Mouse (Mus musculus): ENCODE data around the gene Khnyn. TPM values are rescaled to one million over a fixed set of nuclear protein-coding genes. Genes with fewer than 3 reads are reported as not detected.

Gene Khnyn
- total RNA-seq, 2 experiments from 2014 or later: 29.7 to 29.9 TPM

- no peak for DNase-seq (ENCODE audit: low spot score in 2 of 2)
These were observed 28.7 kb downstream of the Khnyn start for GRCm38 (mm10) chr14:55913406-55913805.

- DNase-seq (ENCODE audit: low spot score in 2 of 2): peak in 1 of 2 experiments; percentile 43
These were observed 33.7 kb downstream of the Khnyn start for GRCm38 (mm10) chr14:55918240-55919082.

- DNase-seq (ENCODE audit: low spot score in 2 of 2): no peak
These were observed 37.9 kb downstream of the Khnyn start for GRCm38 (mm10) chr14:55922475-55923232.

GRCm38 (mm10) chr14:55926847-55927246 lies 42.1 kb downstream of the Khnyn start:
- DNase-seq (ENCODE audit: low spot score in 2 of 2): no peak

GRCm38 (mm10) chr14:55929263-55929997 lies 44.7 kb downstream of the Khnyn start:
- DNase-seq (ENCODE audit: low spot score in 2 of 2): no peak

GRCm38 (mm10) chr14:55933586-55933985 lies 48.8 kb downstream of the Khnyn start:
- no peak for DNase-seq (ENCODE audit: low spot score in 2 of 2)

GRCm38 (mm10) chr14:55940070-55940800 lies 55.5 kb downstream of the Khnyn start:
- no peak for DNase-seq (ENCODE audit: low spot score in 2 of 2)

- DNase-seq (ENCODE audit: low spot score in 2 of 2): no peak
These were observed 58.9 kb downstream of the Khnyn start for GRCm38 (mm10) chr14:55943601-55944000.

- DNase-seq (ENCODE audit: low spot score in 2 of 2): no peak
These were observed 59.8 kb downstream of the Khnyn start, which contains the start of gene Cma1 for GRCm38 (mm10) chr14:55944575-55944974. Gene Cma1, minus strand, starts transcription at chr14:55944675.

GRCm38 (mm10) chr14:55946269-55946969 lies 61.7 kb downstream of the Khnyn start:
- no peak for DNase-seq (ENCODE audit: low spot score in 2 of 2)

Other genes with a start within 250 kb of the Khnyn start
- gene Ipo4, start 249.0 kb upstream of the Khnyn start, total RNA-seq (2021): 100 to 1,000 TPM in 1 of 2 experiments, 10 to 100 TPM in 1; 96.8 to 108 TPM
- 1 to 10 TPM; 3.8 to 4.5 TPM for gene Gm49378, start 247.1 kb upstream of the Khnyn start, total RNA-seq (2021)
- gene Tm9sf1, start 241.1 kb upstream of the Khnyn start, total RNA-seq (2021): 100 to 1,000 TPM in 1 of 2 experiments, 10 to 100 TPM in 1; 98.6 to 102 TPM
- gene Tssk4, start 234.8 kb upstream of the Khnyn start, total RNA-seq (2021): 1 to 10 TPM; 1.7 to 2.8 TPM
- 10 to 100 TPM; 57.4 to 63.3 TPM for gene Mdp1, start 224.4 kb upstream of the Khnyn start, total RNA-seq (2021)
- gene Gmpr2, start 213.0 kb upstream of the Khnyn start, total RNA-seq (2021): 10 to 100 TPM; 29.2 to 29.7 TPM
- gene Nedd8, start 212.8 kb upstream of the Khnyn start, total RNA-seq (2021): 100 to 1,000 TPM; 316 to 337 TPM
- 10 to 100 TPM; 33.0 to 33.2 TPM for gene Tinf2, start 203.1 kb upstream of the Khnyn start, total RNA-seq (2021)
- 1 to 10 TPM; 1.4 to 1.8 TPM for gene Tgm1, start 171.0 kb upstream of the Khnyn start, total RNA-seq (2021)
- 10 to 100 TPM; 23.8 to 25.7 TPM for gene Rabggta, start 162.7 kb upstream of the Khnyn start, total RNA-seq (2021)
- 10 to 100 TPM; 74.1 to 77.7 TPM for gene Dhrs1, start 139.3 kb upstream of the Khnyn start, total RNA-seq (2021)
- gene Nop9, start 139.3 kb upstream of the Khnyn start, total RNA-seq (2021): 10 to 100 TPM; 24.5 to 27.1 TPM
- 10 to 100 TPM in 1 of 2 experiments, 1 to 10 TPM in 1; 4.6 to 12.0 TPM for gene Cideb, start 126.5 kb upstream of the Khnyn start, total RNA-seq (2021)
- gene Ltb4r2, start 123.5 kb upstream of the Khnyn start, total RNA-seq (2021): under 1 TPM; 0.17 to 0.34 TPM
- 1 to 10 TPM; 1.3 to 2.9 TPM for gene Ltb4r1, start 119.0 kb upstream of the Khnyn start, total RNA-seq (2021)
- 10 to 100 TPM; 10.4 to 10.9 TPM for gene Adcy4, start 100.9 kb upstream of the Khnyn start, total RNA-seq (2021)
- 10 to 100 TPM in 1 of 2 experiments, 1 to 10 TPM in 1; 8.4 to 12.2 TPM for gene Ripk3, start 96.1 kb upstream of the Khnyn start, total RNA-seq (2021)
- 10 to 100 TPM; 47.0 to 49.4 TPM for gene Nfatc4, start 61.8 kb upstream of the Khnyn start, total RNA-seq (2021)
- 10 to 100 TPM; 46.0 to 52.0 TPM for gene Nynrin, start 30.9 kb upstream of the Khnyn start, total RNA-seq (2021)
- under 1 TPM; 0.39 to 0.76 TPM for gene Cbln3, start 555 bp upstream of the Khnyn start, total RNA-seq (2021)
- 10 to 100 TPM; 65.3 to 71.9 TPM for gene Sdr39u1, start 15.3 kb downstream of the Khnyn start, total RNA-seq (2021)
- gene Cma1, start 59.7 kb downstream of the Khnyn start, total RNA-seq (2021): 10 to 100 TPM; 10.4 to 19.2 TPM
- gene Cma2, start 66.0 kb downstream of the Khnyn start, total RNA-seq (2021): under 1 TPM; 0.62 to 0.76 TPM
- gene Mcpt1, start 133.0 kb downstream of the Khnyn start, total RNA-seq (2021): not detected
- gene Mcpt9, start 145.5 kb downstream of the Khnyn start, total RNA-seq (2021): not detected
- not detected for gene Mcpt2, start 157.1 kb downstream of the Khnyn start, total RNA-seq (2021)
- 1 to 10 TPM; 4.3 to 8.3 TPM for gene Mcpt4, start 177.4 kb downstream of the Khnyn start, total RNA-seq (2021)
- 1 to 10 TPM in 1 of 2 experiments, not detected in 1; 1.2 TPM for gene Mcpt8, start 200.3 kb downstream of the Khnyn start, total RNA-seq (2021)
- gene Ctsg, start 217.6 kb downstream of the Khnyn start, total RNA-seq (2021): 1 to 10 TPM in 1 of 2 experiments, under 1 TPM in 1; 0.90 to 2.5 TPM
- not detected for gene Gzme, start 235.7 kb downstream of the Khnyn start, total RNA-seq (2021)
- not detected for gene Gzmd, start 247.7 kb downstream of the Khnyn start, total RNA-seq (2021)